Mouse (Mus musculus): ENCODE measurements around the gene Apob. TPM values are rescaled to one million over a fixed set of nuclear protein-coding genes. Genes with fewer than 3 reads are reported as not detected.

Gene Apob
- polyA plus RNA-seq, 1 experiment from 2014 or later, result 0.04 TPM

DNA sequence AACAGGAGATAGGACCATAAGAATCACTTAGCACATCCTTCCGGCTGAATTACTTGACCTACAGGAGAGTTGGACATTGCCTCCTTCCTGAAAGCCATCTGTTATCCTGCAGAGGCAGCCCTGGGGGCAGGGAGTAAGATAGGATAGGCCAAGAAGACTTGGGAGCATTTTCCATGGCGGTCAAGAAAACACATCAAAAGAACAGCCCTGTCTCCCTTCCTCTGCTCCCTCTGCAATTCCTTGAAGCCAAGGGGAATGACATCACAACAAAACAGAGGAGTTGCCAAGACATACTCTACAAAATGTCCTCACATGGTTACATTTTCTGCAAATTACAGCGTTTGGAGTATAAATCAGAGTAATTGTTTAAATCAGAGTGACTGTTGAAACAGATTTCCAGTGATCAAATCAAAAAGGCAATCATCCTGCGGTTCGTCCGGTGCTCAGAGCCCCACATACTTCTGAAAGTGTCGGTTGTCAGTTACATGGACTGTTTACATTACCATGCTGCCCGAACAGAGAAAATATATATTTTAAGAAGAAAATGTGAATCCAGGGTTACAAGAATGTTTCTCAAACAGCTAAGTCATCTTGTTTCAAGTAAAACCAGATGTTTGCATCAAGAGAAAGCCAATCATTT is 78.7 kb downstream of the Apob start:
- no peak overlapping the region for H3K9ac ChIP-seq (ENCODE audit: low read depth, low read length)
- no peaks in the 10 kb centered on the region for H3K9me3 ChIP-seq (ENCODE audit: control insufficient read depth, low read length)
- H3K27ac ChIP-seq (replicated peaks; ENCODE audit: low read depth, low read length), result peak overlapping the region; percentile 35; the same call in 1 of the 2 replicates
- peak; percentile 76 for DNase-seq (ENCODE audit: low spot score)
- H3K4me2 ChIP-seq (ENCODE audit: low read depth, low read length), result no peak overlapping the region
- ATAC-seq (ENCODE audit: low read depth), result peak; percentile 81
- H3K36me3 ChIP-seq (ENCODE audit: control insufficient read depth, insufficient read depth, low read length), result no peaks in the 10 kb centered on the region
- peaks cover 4% of the 10 kb centered on the region for H3K4me1 ChIP-seq (ENCODE audit: control insufficient read depth, insufficient read depth, low read length)
- no peak overlapping the region for H3K4me3 ChIP-seq (ENCODE audit: low read depth, low read length)
- 0 out of 2 replicates have a peak, but pooled peaks cover 3% of the 10 kb centered on the region for H3K27me3 ChIP-seq (replicated peaks; ENCODE audit: control insufficient read depth, insufficient read depth, low read length)
- WGBS, result 38% methylated on average over 8 of the region's 8 CpGs

DNA sequence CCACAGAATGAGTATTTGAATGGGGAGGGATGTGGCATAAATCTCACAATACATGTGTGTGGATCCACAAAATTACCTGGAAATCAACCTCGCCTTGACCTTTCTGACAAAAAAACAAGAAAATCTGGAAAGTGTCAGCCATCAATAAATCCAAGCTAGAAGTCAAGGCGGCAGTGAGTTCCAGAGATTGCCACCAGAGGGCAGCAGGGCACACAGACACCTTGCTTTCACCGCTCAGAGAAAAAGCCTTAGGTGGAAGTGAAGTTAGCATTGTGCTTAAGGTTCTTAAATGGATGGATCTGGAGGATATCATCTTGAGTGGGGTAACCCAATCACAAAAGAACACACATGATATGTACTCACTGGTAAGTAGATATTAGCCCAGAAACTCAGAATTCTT is 82.1 kb downstream of the Apob start:
- no peak overlapping the region for H3K4me3 ChIP-seq (ENCODE audit: low read depth, low read length)
- no peak for ATAC-seq (ENCODE audit: low read depth)

DNA sequence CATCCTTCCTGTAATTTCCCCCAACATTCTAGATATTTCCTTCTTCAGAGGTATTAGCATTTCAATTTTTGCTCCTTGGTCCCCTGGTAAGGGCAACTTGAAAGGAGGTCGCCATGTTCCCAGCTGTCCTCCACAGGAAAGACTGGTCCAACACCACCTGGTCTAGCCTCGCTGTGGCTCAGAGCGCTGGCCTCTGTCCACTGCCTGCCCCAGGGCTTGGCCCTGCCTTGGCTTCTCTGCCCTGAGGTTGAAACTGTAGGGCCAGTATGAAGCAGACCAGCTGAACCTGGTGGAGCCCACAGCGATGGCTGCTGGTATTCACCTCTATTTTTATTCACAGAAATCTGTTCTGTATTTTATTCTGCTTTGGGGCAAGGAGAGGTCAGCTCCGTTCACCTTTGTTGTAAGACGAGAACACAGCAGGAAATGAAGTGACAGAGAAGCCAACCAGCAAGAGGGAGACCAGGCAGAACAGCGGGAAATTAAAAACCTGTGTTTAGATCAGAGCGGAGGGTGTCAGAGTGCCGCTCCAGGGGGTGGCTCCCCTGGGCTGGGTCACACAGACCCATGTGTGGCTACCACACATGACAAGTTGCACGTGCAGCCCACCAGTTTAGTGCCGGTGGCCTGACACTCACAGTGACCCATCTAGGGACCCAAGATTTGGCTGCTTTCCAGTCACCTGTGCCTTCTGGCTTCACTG is 86.1 kb downstream of the Apob start:
- Histone ChIP-seq H3K4me1 (ENCODE audit: control insufficient read depth, insufficient read depth, low read length) (peaks cover 3% of the 10 kb centered on the region; the same call in 1 of the 2 replicates), H3K9ac (ENCODE audit: low read depth, low read length) (no peak overlapping the region), H3K4me3 (ENCODE audit: low read depth, low read length) (no peak overlapping the region), H3K27me3 (replicated peaks; ENCODE audit: control insufficient read depth, insufficient read depth, low read length) (no peaks in the 10 kb centered on the region), H3K27ac (replicated peaks; ENCODE audit: low read depth, low read length) (no peak overlapping the region), H3K36me3 (ENCODE audit: control insufficient read depth, insufficient read depth, low read length) (no peaks in the 10 kb centered on the region), H3K4me2 (ENCODE audit: low read depth, low read length) (no peak overlapping the region), H3K9me3 (ENCODE audit: control insufficient read depth, low read length) (no peaks in the 10 kb centered on the region)
- DNase-seq (ENCODE audit: low spot score) (no peak), ATAC-seq (ENCODE audit: low read depth) (no peak)
- WGBS, result 24% methylated on average over 11 of the region's 11 CpGs

More for the DNA sequence above, 82.1 kb downstream of the Apob start:
- DNase-seq (ENCODE audit: low spot score), result peak; percentile 64
- Histone ChIP-seq H3K9ac (ENCODE audit: low read depth, low read length) (no peak overlapping the region), H3K4me1 (ENCODE audit: control insufficient read depth, insufficient read depth, low read length) (peaks cover 7% of the 10 kb centered on the region), H3K4me2 (ENCODE audit: low read depth, low read length) (no peak overlapping the region), H3K36me3 (ENCODE audit: control insufficient read depth, insufficient read depth, low read length) (no peaks in the 10 kb centered on the region), H3K27ac (replicated peaks; ENCODE audit: low read depth, low read length) (no peak overlapping the region), H3K27me3 (replicated peaks; ENCODE audit: control insufficient read depth, insufficient read depth, low read length) (no peaks in the 10 kb centered on the region), H3K9me3 (ENCODE audit: control insufficient read depth, low read length) (no peaks in the 10 kb centered on the region)
- 17% methylated on average over 3 of the region's 3 CpGs for WGBS

Other genes starting within 250 kb of the Apob start
- gene Ldah, start 230.5 kb downstream of the Apob start, polyA plus RNA-seq (2014; fragmentation: Nextera tagmentation; extraction: Ambion mirVana), result 41.7 and 46.9 TPM in 2 replicates